Mouse (Mus musculus) hindbrain, embryonic 16.5 days (tissue): Measurements from ENCODE around the gene Rprd1b. TPM values are rescaled to one million over a fixed set of nuclear protein-coding genes. Genes with fewer than 3 reads are reported as not detected.

Experiments used
- ATAC-seq: fragments of 200-750 bp; cut with Nextera tagmentation; 2 replicates; pipeline ENCODE4 v1.8.0; 2017; ENCODE audit warnings: moderate TSS enrichment, moderate library complexity
- H3K27ac ChIP-seq: fragments of 300-500 bp; sonication (generic); 2 replicates; pipeline ENCODE4 v1.5.1; 2014; ENCODE audit warnings: low read depth, mild to moderate bottlenecking, control low read depth, low read length, moderate library complexity
- H3K27me3 ChIP-seq: fragments of 300-500 bp; sonication (generic); replicated peaks from 2 replicates; pipeline ENCODE4 v1.6.1; 2014; ENCODE audit warnings: low read length; ENCODE audit not compliant: control insufficient read depth, insufficient read depth
- H3K36me3 ChIP-seq: fragments of 300-500 bp; sonication (generic); 2 replicates; pipeline ENCODE4 v1.6.1; 2014; ENCODE audit warnings: mild to moderate bottlenecking, low read length, moderate library complexity, mixed read lengths; ENCODE audit not compliant: control insufficient read depth, insufficient read depth
- H3K4me1 ChIP-seq: fragments of 300-500 bp; sonication (generic); 2 replicates; pipeline ENCODE4 v1.6.1; 2014; ENCODE audit warnings: low read depth, low read length; ENCODE audit not compliant: control insufficient read depth, insufficient read depth
- H3K4me2 ChIP-seq: fragments of 300-500 bp; sonication (generic); 2 replicates; pipeline ENCODE4 v1.6.1; 2014; ENCODE audit warnings: mild to moderate bottlenecking, low read length, control low read depth, moderate library complexity
- H3K4me3 ChIP-seq: fragments of 300-500 bp; sonication (generic); 2 replicates; pipeline ENCODE4 v1.5.1; 2014; ENCODE audit warnings: mild to moderate bottlenecking, low read length, control low read depth, moderate library complexity
- H3K9ac ChIP-seq: fragments of 300-500 bp; sonication (generic); 2 replicates; pipeline ENCODE4 v1.6.1; 2014; ENCODE audit warnings: low read depth, mild to moderate bottlenecking, control low read depth, low read length, moderate library complexity
- H3K9me3 ChIP-seq: fragments of 300-500 bp; sonication (generic); 2 replicates; pipeline ENCODE4 v1.6.1; 2014; ENCODE audit warnings: mild to moderate bottlenecking, low read length, moderate library complexity; ENCODE audit not compliant: control insufficient read depth
- WGBS: fragments of 180-500 bp; shearing (Covaris S2); extraction: QIAGEN DNeasy Blood & Tissue Kit; methylation state at CpG from one replicate; pipeline ENCODE4 v1.1.7; 2014; 5-methylcytosine and 5-hydroxymethylcytosine counted together
- polyA plus RNA-seq: library from polyadenylated mRNA; unstranded; fragments of >200 nt; fragmentation: Nextera tagmentation; extraction: Ambion mirVana; gene quantifications from 2 replicates; pipeline ENCODE4 v1.2.1, GENCODE M21; 2015

Rprd1b gene
- polyA plus RNA-seq, 1 experiment from 2014 or later: 30.0 TPM

DNA sequence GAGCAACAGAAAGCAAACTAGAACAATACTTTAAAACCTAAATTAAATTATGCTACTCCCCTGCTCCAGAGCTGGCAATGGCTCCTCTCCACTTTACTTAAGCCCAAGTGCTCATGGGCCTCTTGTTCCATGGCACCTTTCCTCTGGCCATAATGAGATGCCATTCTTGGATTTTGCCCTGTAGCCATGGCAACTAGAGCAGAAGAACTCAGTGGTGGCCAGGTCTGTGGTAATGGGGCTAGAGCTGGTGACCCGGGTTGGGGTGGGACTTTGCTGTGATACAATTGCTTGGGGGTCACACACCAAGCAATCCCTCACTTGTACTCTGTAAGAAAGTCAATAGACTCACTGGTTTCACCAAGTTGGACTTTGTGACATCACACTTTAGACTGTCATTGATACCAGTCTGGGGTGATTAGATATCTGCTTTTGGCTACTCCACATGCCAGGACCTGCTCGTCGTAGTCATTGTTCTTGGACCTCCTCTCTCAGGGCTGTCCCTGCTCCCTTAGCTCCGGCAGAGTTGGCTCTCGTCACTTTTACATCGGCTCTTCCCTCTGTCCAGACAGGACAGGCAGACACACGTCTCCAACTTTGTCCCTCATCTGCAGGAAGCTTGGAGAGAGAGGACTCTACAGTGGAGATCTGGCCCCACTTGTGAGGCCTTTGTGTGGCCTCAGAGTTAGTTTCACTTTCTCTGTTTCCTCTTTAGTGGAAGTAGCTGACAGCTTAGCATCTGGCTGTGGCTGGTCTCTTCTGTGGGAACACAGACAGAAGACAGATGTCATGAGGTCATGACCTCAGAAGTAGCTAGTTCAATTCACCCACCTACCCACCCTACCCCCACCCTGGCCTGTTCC lies 131.3 kb downstream of the Rprd1b start:
- Histone ChIP-seq H3K9ac (no peak overlapping the region), H3K4me3 (no peak overlapping the region), H3K27me3 (no peaks in the 10 kb centered on the region), H3K27ac (no peak overlapping the region), H3K36me3 (no peaks in the 10 kb centered on the region), H3K4me2 (no peak overlapping the region), H3K9me3 (no peaks in the 10 kb centered on the region), H3K4me1 (no peaks in the 10 kb centered on the region)
- WGBS: 36% methylated on average over 7 of the region's 7 CpGs
- ATAC-seq: no peak

DNA sequence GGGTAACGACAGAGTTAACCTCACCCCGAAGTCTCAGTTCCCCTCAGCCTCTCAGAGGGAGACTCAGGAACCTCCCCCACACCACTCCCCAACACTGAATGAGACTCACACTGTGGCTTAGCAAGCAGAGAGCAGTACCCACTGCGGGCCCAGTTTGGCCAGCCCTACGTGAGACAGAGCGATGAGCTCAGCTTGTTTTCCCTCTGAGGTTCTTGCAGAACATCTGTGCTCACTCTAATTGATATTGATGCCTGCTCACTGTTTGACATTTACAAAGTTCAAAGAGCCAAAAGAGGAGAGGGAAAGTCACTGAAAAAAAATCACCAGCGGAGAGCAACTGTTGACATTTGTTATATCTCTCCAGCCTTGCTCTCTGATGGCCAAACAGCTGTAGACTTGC lies 133.5 kb downstream of the Rprd1b start:
- no peaks in the 10 kb centered on the region; the same call in 1 of the 2 replicates for H3K4me1 ChIP-seq
- no peak overlapping the region for H3K4me3 ChIP-seq
- 83% methylated on average over 6 of the region's 6 CpGs for WGBS
- H3K9ac ChIP-seq: no peak overlapping the region
- no peaks in the 10 kb centered on the region for H3K36me3 ChIP-seq
- no peaks in the 10 kb centered on the region for H3K9me3 ChIP-seq
- no peak overlapping the region for H3K27ac ChIP-seq
- no peak overlapping the region for H3K4me2 ChIP-seq
- no peaks in the 10 kb centered on the region for H3K27me3 ChIP-seq
- no peak for ATAC-seq

DNA sequence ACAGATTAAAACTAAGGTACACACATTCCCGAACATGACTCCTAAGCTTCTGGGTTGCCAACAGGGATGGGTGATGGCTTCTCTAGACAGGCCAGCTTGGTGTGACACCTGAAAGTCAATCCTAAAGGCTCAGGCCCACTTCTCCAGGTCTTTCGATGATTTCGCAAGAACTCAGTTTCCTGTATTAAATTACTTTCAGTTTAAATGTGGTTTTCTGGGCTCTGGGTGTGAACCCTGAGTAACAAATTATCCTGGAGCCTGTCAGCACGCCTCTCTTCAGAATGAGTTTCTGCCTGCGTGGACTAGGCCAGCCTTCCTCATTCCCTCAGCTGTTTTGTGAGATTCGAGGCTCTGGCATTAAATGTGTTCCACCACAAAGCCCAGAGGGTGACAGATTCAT lies 134.7 kb downstream of the Rprd1b start:
- no peaks in the 10 kb centered on the region; the same call in 1 of the 2 replicates for H3K4me1 ChIP-seq
- no peak for ATAC-seq
- no peak overlapping the region for H3K4me2 ChIP-seq
- H3K27me3 ChIP-seq: no peaks in the 10 kb centered on the region
- H3K9ac ChIP-seq: no peak overlapping the region
- H3K9me3 ChIP-seq: no peaks in the 10 kb centered on the region
- no peak overlapping the region for H3K27ac ChIP-seq
- H3K36me3 ChIP-seq: no peaks in the 10 kb centered on the region
- 79% methylated on average over 6 of the region's 6 CpGs for WGBS
- H3K4me3 ChIP-seq: no peak overlapping the region

DNA sequence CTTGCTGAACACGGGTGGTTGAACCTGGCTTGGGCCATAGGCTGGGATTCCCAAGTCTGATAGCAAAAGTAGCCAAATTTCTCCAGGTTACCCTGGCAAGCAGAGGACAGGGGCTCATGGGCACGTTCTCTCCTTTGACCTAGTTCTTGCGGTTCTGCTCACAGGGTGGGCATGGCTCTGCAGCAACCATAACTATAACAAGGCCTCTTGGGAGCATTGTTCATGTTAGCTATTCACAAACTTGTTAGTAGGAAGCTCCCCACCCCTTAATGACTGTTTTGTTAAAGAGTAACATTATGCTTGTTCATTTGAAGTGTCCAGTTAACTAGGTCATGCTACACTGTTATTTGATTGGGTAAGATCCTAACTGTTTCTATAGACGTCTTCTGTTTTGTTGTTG lies 137.5 kb downstream of the Rprd1b start:
- no peaks in the 10 kb centered on the region for H3K27me3 ChIP-seq
- WGBS: 83% methylated on average over 4 of the region's 4 CpGs

DNA sequence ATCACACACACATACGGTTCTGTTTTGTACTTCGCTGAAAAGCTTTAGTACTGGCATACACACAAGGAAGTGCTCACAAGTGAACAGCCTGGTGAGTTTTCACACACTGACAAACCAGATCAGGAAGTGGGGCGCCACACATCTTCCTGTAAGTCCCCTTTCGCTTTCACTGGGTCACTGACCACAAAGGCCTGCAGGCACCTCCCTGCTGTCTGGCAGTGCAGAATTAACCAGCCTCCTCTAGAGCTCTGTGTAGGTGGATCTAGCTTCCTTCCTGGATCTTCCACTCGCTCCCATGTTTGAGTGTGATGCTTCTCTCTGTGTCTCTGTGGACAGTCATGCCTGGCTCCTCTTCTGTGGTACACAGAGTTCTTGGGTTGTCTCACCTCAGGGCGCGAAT lies 138.3 kb downstream of the Rprd1b start:
- no peak overlapping the region for H3K4me3 ChIP-seq
- H3K9ac ChIP-seq: no peak overlapping the region
- no peaks in the 10 kb centered on the region; the same call in 1 of the 2 replicates for H3K4me1 ChIP-seq
- no peak overlapping the region for H3K4me2 ChIP-seq
- no peak overlapping the region for H3K27ac ChIP-seq
- 77% methylated on average over 7 of the region's 7 CpGs for WGBS
- H3K27me3 ChIP-seq: no peaks in the 10 kb centered on the region
- H3K9me3 ChIP-seq: no peaks in the 10 kb centered on the region
- H3K36me3 ChIP-seq: no peaks in the 10 kb centered on the region
- ATAC-seq: no peak

More for the DNA sequence above, 137.5 kb downstream of the Rprd1b start:
- Histone ChIP-seq H3K9ac (no peak overlapping the region), H3K4me2 (no peak overlapping the region), H3K4me1 (no peaks in the 10 kb centered on the region; the same call in 1 of the 2 replicates), H3K4me3 (no peak overlapping the region), H3K36me3 (no peaks in the 10 kb centered on the region), H3K27ac (no peak overlapping the region), H3K9me3 (no peaks in the 10 kb centered on the region)
- no peak for ATAC-seq

DNA sequence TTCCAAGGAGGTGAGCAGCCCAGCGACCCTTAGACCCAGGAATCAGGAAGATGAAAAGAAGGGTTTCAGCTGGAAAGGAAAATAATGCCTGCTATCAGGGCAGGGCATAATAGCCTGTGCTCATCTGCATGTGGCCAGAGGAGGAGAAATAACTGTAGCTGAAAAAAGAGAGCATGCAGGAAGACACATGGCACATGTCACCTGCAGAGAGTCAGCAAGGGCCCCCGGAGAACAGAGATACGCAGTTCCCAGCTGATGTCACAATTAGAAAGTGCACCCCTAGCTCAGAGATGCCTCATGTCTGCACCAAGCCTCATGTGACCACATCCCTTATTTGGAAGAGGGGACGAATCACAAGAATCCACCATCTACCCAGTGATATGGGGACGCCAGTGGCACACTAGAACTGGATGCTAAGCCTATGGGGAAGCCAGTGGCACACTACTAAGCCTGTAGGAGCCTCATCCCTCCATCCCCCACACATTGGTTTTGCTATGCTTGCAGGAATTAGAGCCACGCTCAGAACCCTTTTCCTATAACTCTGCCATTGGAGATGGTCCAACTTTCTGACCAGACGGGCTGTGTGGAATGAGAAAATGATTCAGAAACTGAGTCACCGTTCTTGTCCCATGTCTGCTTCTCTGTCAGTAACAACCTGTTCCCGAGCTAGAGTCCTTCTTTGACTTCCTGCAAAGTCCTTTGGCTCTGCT lies 139.4 kb downstream of the Rprd1b start:
- Histone ChIP-seq H3K9me3 (no peaks in the 10 kb centered on the region), H3K36me3 (no peaks in the 10 kb centered on the region), H3K4me1 (no peaks in the 10 kb centered on the region; the same call in 1 of the 2 replicates), H3K27ac (no peak overlapping the region), H3K27me3 (no peaks in the 10 kb centered on the region), H3K4me2 (no peak overlapping the region), H3K9ac (no peak overlapping the region), H3K4me3 (no peak overlapping the region)
- 54% methylated on average over 9 of the region's 9 CpGs for WGBS
- no peak for ATAC-seq

DNA sequence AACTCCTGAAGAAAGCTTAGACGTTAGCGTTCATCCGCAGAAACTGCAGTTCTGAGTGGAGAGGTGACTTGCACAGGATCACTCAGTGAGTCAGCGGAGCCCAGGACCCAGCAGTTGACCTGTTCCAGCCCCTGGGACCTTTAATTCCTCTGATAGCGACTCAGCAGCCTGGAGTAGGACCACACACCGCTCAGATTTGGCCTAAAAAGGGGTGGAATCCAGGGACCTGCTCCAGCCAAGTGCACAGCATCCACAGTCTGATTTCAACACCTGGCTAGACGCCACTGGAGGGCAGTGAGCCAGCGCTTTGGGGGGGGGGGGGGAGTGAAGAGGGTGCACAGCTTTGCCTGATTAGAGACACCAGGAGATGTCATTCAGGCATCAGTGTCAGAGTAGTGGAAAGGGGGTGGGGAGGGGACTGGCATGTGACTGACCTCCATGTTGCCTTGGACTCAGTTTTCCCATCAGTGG lies 140.5 kb downstream of the Rprd1b start:
- Histone ChIP-seq H3K27me3 (no peaks in the 10 kb centered on the region), H3K4me2 (no peak overlapping the region), H3K4me1 (no peaks in the 10 kb centered on the region; the same call in 1 of the 2 replicates), H3K27ac (no peak overlapping the region), H3K36me3 (no peaks in the 10 kb centered on the region), H3K9ac (no peak overlapping the region), H3K9me3 (no peaks in the 10 kb centered on the region), H3K4me3 (no peak overlapping the region)
- WGBS: 60% methylated on average over 8 of the region's 8 CpGs
- ATAC-seq: no peak

DNA sequence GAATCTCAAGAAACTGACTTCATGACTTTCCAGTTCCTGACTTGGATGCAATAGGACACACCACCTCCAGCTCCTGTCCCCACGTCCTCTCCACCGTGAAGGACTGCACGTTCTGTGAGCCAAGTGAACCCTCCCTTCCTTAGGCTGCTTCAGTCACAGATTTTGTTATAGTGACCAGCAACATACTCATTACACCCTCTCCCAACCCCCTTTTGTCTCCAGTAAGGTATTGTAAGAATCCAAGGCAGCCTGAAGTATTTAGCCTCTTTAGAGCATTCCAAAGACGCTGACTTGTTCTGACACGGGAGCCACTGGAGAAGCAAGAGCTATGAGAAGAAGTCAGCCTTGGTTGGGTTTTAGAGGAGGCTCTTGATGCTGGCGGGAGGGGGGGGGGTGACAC lies 141.1 kb downstream of the Rprd1b start:
- ATAC-seq: no peak
- 74% methylated on average over 6 of the region's 6 CpGs for WGBS
- H3K9me3 ChIP-seq: no peaks in the 10 kb centered on the region
- H3K9ac ChIP-seq: no peak overlapping the region
- H3K4me1 ChIP-seq: no peaks in the 10 kb centered on the region; the same call in 1 of the 2 replicates
- no peak overlapping the region for H3K27ac ChIP-seq
- H3K4me2 ChIP-seq: no peak overlapping the region
- H3K27me3 ChIP-seq: no peaks in the 10 kb centered on the region
- no peaks in the 10 kb centered on the region for H3K36me3 ChIP-seq
- no peak overlapping the region for H3K4me3 ChIP-seq

DNA sequence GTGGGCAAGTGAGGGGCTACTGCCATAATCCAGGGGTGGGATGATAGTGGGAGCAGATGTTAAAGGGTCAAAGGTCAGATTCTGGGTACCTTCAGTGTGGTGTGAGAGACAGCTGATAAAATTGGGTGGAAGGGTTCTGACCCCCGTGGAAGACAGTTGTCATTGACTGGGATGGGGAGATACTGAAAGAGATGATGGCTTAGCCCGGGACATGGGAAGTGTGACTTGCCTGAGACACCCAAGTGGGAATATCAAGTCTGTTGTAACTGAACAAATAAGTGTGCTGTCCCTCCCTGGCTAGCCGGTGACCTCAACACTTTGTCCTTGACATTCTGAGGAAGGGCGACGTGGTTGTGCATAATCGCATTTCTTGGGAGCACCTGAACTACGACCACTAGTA lies 141.5 kb downstream of the Rprd1b start:
- H3K27ac ChIP-seq: no peak overlapping the region
- H3K9me3 ChIP-seq: no peaks in the 10 kb centered on the region
- WGBS: 91% methylated on average over 7 of the region's 7 CpGs
- H3K4me3 ChIP-seq: no peak overlapping the region
- no peaks in the 10 kb centered on the region; the same call in 1 of the 2 replicates for H3K4me1 ChIP-seq
- ATAC-seq: no peak
- no peaks in the 10 kb centered on the region for H3K36me3 ChIP-seq
- H3K27me3 ChIP-seq: no peaks in the 10 kb centered on the region
- H3K9ac ChIP-seq: no peak overlapping the region
- H3K4me2 ChIP-seq: no peak overlapping the region
